Mouse (Mus musculus) liver, embryonic 14.5 days (tissue): ENCODE data around the gene Mpped2. TPM values are rescaled to one million over a fixed set of nuclear protein-coding genes. Genes with fewer than 3 reads are reported as not detected.

Experiments
- ATAC-seq: fragments of 200-750 bp; cut with Nextera tagmentation; 2 replicates; pipeline ENCODE4 v1.8.0; 2017; ENCODE audit warnings: moderate number of reproducible peaks, mild to moderate bottlenecking, moderate library complexity; ENCODE audit not compliant: insufficient read depth
- DNase-seq, 3 experiments: peaks; one replicate each; pipeline ENCODE4 v3.0.0-alpha.2; 2012 to 2013; ENCODE audit warnings: low read depth in 3 of 3, low spot score in 3 of 3
- H3K27ac ChIP-seq: fragments of 300-500 bp; sonication (generic); 2 replicates; pipeline ENCODE4 v1.5.1; 2014; ENCODE audit warnings: moderate library complexity, mild to moderate bottlenecking, control low read depth, inconsistent platforms
- H3K27me3 ChIP-seq: fragments of 300-500 bp; sonication (generic); 2 replicates; pipeline ENCODE4 v1.6.1; 2014; ENCODE audit warnings: mild to moderate bottlenecking, low read length, moderate library complexity; ENCODE audit not compliant: control insufficient read depth, insufficient read depth
- H3K36me3 ChIP-seq: fragments of 300-500 bp; sonication (generic); replicated peaks from 2 replicates; pipeline ENCODE4 v1.6.1; 2014; ENCODE audit warnings: low read depth; ENCODE audit not compliant: control insufficient read depth, insufficient read depth
- H3K4me1 ChIP-seq, 2 experiments: fragments of 200-500 bp in 1 of 2; fragments of 300-500 bp in 1 of 2; sonication (generic) in 1 of 2; replicated peaks; 2 replicates each; pipeline ENCODE4 v1.6.1; 2012 to 2014; ENCODE audit warnings: antibody characterized with exemption in 1 of 2, inconsistent platforms in 1 of 2, low read length in 1 of 2; ENCODE audit not compliant: control insufficient read depth in 2 of 2, insufficient read depth in 2 of 2
- H3K4me2 ChIP-seq: fragments of 300-500 bp; sonication (generic); 2 replicates; pipeline ENCODE4 v1.6.1; 2014; ENCODE audit warnings: low read depth, mild to moderate bottlenecking, control low read depth, moderate library complexity
- H3K4me3 ChIP-seq, 2 experiments: fragments of 200-500 bp in 1 of 2; fragments of 300-500 bp in 1 of 2; sonication (generic) in 1 of 2; 2 replicates each; pipeline ENCODE4 v1.5.1; 2012 to 2014; ENCODE audit warnings: low read depth in 2 of 2, low read length in 2 of 2, mild to moderate bottlenecking in 2 of 2, control low read depth in 1 of 2, inconsistent platforms in 1 of 2, moderate library complexity in 1 of 2; ENCODE audit not compliant: insufficient read depth in 1 of 2
- H3K9ac ChIP-seq: fragments of 300-500 bp; sonication (generic); replicated peaks from 2 replicates; pipeline ENCODE4 v1.6.1; 2014; ENCODE audit warnings: mild to moderate bottlenecking, control low read depth, moderate library complexity
- H3K9me3 ChIP-seq: fragments of 300-500 bp; sonication (generic); 2 replicates; pipeline ENCODE4 v1.6.1; 2016; ENCODE audit warnings: low read length, mixed read lengths; ENCODE audit not compliant: control insufficient read depth
- CTCF ChIP-seq: IDR thresholded peaks from 2 replicates; pipeline ENCODE4 v1.5.1; 2016; ENCODE audit warnings: antibody characterized with exemption, low read depth, control low read depth
- EP300 ChIP-seq: IDR thresholded peaks from 2 replicates; pipeline ENCODE4 v1.6.1; 2016; ENCODE audit warnings: antibody characterized with exemption, low read depth
- WGBS: fragments of 180-500 bp; shearing (Covaris S2); extraction: QIAGEN DNeasy Blood & Tissue Kit; methylation state at CpG from one replicate; pipeline ENCODE4 v1.1.7; 2014; ENCODE audit not compliant: insufficient replicate concordance; 5-methylcytosine and 5-hydroxymethylcytosine counted together
- polyA plus RNA-seq, 2 experiments: library from polyadenylated mRNA; depleted of rRNA in 1 of 2; stranded (reverse) in 1 of 2; unstranded in 1 of 2; fragments of >200 nt; fragmentation: Nextera tagmentation in 1 of 2; extraction: Ambion mirVana in 1 of 2; gene quantifications; 2 replicates each; pipeline versions ENCODE4 v1.2.1 to v1.2.3; 2012 to 2014

Gene Mpped2
- polyA plus RNA-seq, 2 experiments = 0.67 to 0.68 TPM

GRCm38 (mm10) chr2:106733396-106733795 is 40.3 kb downstream of the Mpped2 start:
- ATAC-seq (no peak), DNase-seq (no peak)
- H3K9ac ChIP-seq = no peak overlapping the region
- H3K27ac ChIP-seq = no peak overlapping the region
- 26% methylated on average over 5 of the region's 5 CpGs for WGBS
- no peak overlapping the region for H3K4me3 ChIP-seq
- no peaks in the 10 kb centered on the region for H3K27me3 ChIP-seq
- no peaks in the 10 kb centered on the region for H3K9me3 ChIP-seq
- TF ChIP-seq EP300 (no peak), CTCF (no peak)
- no peak overlapping the region for H3K4me2 ChIP-seq
- H3K36me3 ChIP-seq = no peaks in the 10 kb centered on the region
- H3K4me1 ChIP-seq = peaks cover 24 to 37% of the 10 kb centered on the region in 2 experiments

GRCm38 (mm10) chr2:106734004-106734403 is 40.9 kb downstream of the Mpped2 start:
- TF ChIP-seq EP300 (peak; percentile 61), CTCF (no peak)
- no peak overlapping the region for H3K27ac ChIP-seq
- DNase-seq (peak in 2 of 3 experiments; percentile 11 to 24), ATAC-seq (peak; percentile 29; the same call in 1 of the 2 replicates)
- H3K9me3 ChIP-seq = no peaks in the 10 kb centered on the region
- H3K4me2 ChIP-seq = no peak overlapping the region
- no peak overlapping the region for H3K4me3 ChIP-seq
- WGBS = 21% methylated on average over 4 of the region's 4 CpGs
- H3K27me3 ChIP-seq = no peaks in the 10 kb centered on the region
- peaks cover 24 to 37% of the 10 kb centered on the region in 2 experiments for H3K4me1 ChIP-seq
- H3K36me3 ChIP-seq = no peaks in the 10 kb centered on the region
- H3K9ac ChIP-seq = no peak overlapping the region

- WGBS = 30% methylated on average over 5 of the region's 5 CpGs
- Histone ChIP-seq H3K4me1 (peaks cover 24 to 37% of the 10 kb centered on the region in 2 experiments), H3K4me2 (no peak overlapping the region), H3K27ac (no peak overlapping the region), H3K36me3 (no peaks in the 10 kb centered on the region), H3K27me3 (no peaks in the 10 kb centered on the region), H3K9me3 (no peaks in the 10 kb centered on the region), H3K4me3 (no peak overlapping the region), H3K9ac (no peak overlapping the region)
- TF ChIP-seq CTCF (no peak), EP300 (peak; percentile 24; the same call in 1 of the 2 replicates)
- DNase-seq (no peak), ATAC-seq (peak; percentile 36)
Observed at GRCm38 (mm10) chr2:106735211-106735610, 42.1 kb downstream of the Mpped2 start.

- Histone ChIP-seq H3K9ac (no peak overlapping the region), H3K9me3 (no peaks in the 10 kb centered on the region), H3K4me2 (no peak overlapping the region), H3K36me3 (no peaks in the 10 kb centered on the region), H3K4me1 (peaks cover 24 to 37% of the 10 kb centered on the region in 2 experiments), H3K27me3 (no peaks in the 10 kb centered on the region), H3K4me3 (no peak overlapping the region), H3K27ac (no peak overlapping the region)
- DNase-seq = no peak
- ATAC-seq = no peak
- 76% methylated on average over 15 of the region's 15 CpGs for WGBS
- no peak for TF ChIP-seq EP300
- TF ChIP-seq CTCF = no peak
Observed at GRCm38 (mm10) chr2:106735792-106736359, 42.8 kb downstream of the Mpped2 start.

- Histone ChIP-seq H3K9ac (no peak overlapping the region), H3K36me3 (no peaks in the 10 kb centered on the region), H3K9me3 (no peaks in the 10 kb centered on the region), H3K27me3 (no peaks in the 10 kb centered on the region), H3K4me2 (no peak overlapping the region), H3K27ac (no peak overlapping the region), H3K4me1 (peaks cover 2 to 16% of the 10 kb centered on the region in 2 experiments; a peak in 3 of 4 replicates), H3K4me3 (no peak overlapping the region)
- ATAC-seq (no peak), DNase-seq (no peak)
- no peak for TF ChIP-seq EP300
- TF ChIP-seq CTCF = no peak
- 57% methylated on average over 5 of the region's 5 CpGs for WGBS
Observed at GRCm38 (mm10) chr2:106738951-106739350, 45.9 kb downstream of the Mpped2 start.
